Mouse (Mus musculus) embryonic facial prominence, embryonic 11.5 days (tissue): Measurements from ENCODE around the gene Crim1. TPM values are rescaled to one million over a fixed set of nuclear protein-coding genes. Genes with fewer than 3 reads are reported as not detected.

ENCODE experiments used
- ATAC-seq: fragments of 200-750 bp; cut with Nextera tagmentation; replicated peaks from 2 replicates; pipeline ENCODE4 v1.8.0; 2017; ENCODE audit warnings: low read depth; ENCODE audit not compliant: insufficient number of reproducible peaks, low FRiP score, low TSS enrichment
- DNase-seq: peaks from one replicate; pipeline ENCODE4 v3.0.0-alpha.2; 2015; ENCODE audit warnings: low spot score
- H3K27ac ChIP-seq: fragments of 300-500 bp; sonication (generic); replicated peaks from 2 replicates; pipeline ENCODE4 v1.5.1; 2014; ENCODE audit warnings: mild to moderate bottlenecking, low read depth, low read length, control low read depth
- H3K27me3 ChIP-seq: fragments of 300-500 bp; sonication (generic); 2 replicates; pipeline ENCODE4 v1.6.1; 2014; ENCODE audit warnings: mild to moderate bottlenecking, low read length, moderate library complexity, mixed read lengths; ENCODE audit not compliant: control insufficient read depth, insufficient read depth
- H3K36me3 ChIP-seq: fragments of 300-500 bp; sonication (generic); replicated peaks from 2 replicates; pipeline ENCODE4 v1.6.1; 2014; ENCODE audit warnings: low read depth, mild to moderate bottlenecking, low read length, moderate library complexity, mixed read lengths; ENCODE audit not compliant: control insufficient read depth, insufficient read depth
- H3K4me1 ChIP-seq: fragments of 300-500 bp; sonication (generic); 2 replicates; pipeline ENCODE4 v1.6.1; 2014; ENCODE audit warnings: low read length, mixed read lengths; ENCODE audit not compliant: control insufficient read depth, insufficient read depth
- H3K4me2 ChIP-seq: fragments of 300-500 bp; sonication (generic); 2 replicates; pipeline ENCODE4 v1.6.1; 2014; ENCODE audit warnings: low read depth, mild to moderate bottlenecking, control low read depth, low read length, moderate library complexity
- H3K4me3 ChIP-seq: fragments of 300-500 bp; sonication (generic); 2 replicates; pipeline ENCODE4 v1.5.1; 2014; ENCODE audit warnings: low read depth, low read length, control low read depth
- H3K9ac ChIP-seq: fragments of 300-500 bp; sonication (generic); replicated peaks from 2 replicates; pipeline ENCODE4 v1.6.1; 2014; ENCODE audit warnings: mild to moderate bottlenecking, control low read depth, low read length
- H3K9me3 ChIP-seq: fragments of 300-500 bp; sonication (generic); replicated peaks from 2 replicates; pipeline ENCODE4 v1.6.1; 2016; ENCODE audit warnings: mild to moderate bottlenecking, low read length, inconsistent platforms, mixed read lengths; ENCODE audit not compliant: control insufficient read depth
- WGBS: fragments of 180-500 bp; shearing (Covaris S2); extraction: QIAGEN DNeasy Blood & Tissue Kit; methylation state at CpG from one replicate; pipeline ENCODE4 v1.1.7; 2014; 5-methylcytosine and 5-hydroxymethylcytosine counted together
- polyA plus RNA-seq: library from polyadenylated mRNA; unstranded; fragments of >200 nt; fragmentation: Nextera tagmentation; extraction: Ambion mirVana; gene quantifications from 2 replicates; pipeline ENCODE4 v1.2.1, GENCODE M21; 2014

The Crim1 gene
- polyA plus RNA-seq, 1 experiment from 2014 or later = 3.3 TPM

DNA sequence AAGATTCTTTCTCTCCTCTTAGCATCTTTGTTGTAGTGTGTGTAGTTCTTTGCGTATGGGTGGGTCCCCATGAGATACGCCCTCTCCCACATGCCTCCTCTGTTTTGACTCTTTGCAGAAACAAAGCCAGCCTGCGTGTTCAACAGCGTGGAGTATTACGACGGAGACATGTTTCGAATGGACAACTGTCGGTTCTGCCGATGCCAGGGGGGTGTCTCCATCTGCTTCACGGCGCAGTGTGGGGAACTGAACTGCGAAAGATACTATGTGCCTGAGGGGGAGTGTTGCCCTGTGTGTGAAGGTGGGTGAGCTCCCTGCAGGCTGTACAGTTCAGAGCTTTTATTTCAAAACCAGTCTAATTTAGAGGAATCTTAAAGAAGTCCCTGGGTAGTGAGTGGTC is 113.0 kb downstream of the Crim1 start:
- 92% methylated on average over 12 of the region's 12 CpGs for WGBS
- H3K36me3 ChIP-seq = no peaks in the 10 kb centered on the region
- H3K4me3 ChIP-seq = no peak overlapping the region

DNA sequence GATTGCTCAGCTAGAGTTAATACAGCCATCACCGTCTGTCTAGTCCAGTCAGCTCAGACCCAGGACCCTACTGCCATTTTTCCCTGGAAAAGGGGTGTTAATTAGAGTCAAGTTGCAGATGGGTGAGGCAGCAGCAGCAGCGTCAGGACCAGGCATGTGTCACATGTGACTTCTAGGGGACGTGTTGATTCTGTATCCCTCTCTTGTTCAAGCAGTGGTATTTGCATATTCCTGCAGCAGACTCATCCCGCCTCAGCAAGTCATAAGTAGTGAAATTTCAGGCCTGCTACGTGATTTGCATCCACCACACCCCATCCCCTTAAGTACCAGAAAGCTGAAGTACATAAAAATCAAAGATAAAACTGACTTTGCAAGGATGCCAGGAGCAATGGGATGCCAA is 113.6 kb downstream of the Crim1 start:
- H3K4me3 ChIP-seq = no peak overlapping the region
- H3K36me3 ChIP-seq = no peaks in the 10 kb centered on the region
- no peak for ATAC-seq
- H3K27me3 ChIP-seq = no peaks in the 10 kb centered on the region
- H3K4me1 ChIP-seq = no peaks in the 10 kb centered on the region
- DNase-seq = no peak
- H3K9ac ChIP-seq = no peak overlapping the region
- H3K4me2 ChIP-seq = no peak overlapping the region
- no peaks in the 10 kb centered on the region for H3K9me3 ChIP-seq
- H3K27ac ChIP-seq = no peak overlapping the region
- 71% methylated on average over 5 of the region's 5 CpGs for WGBS

More for the DNA sequence above, 113.0 kb downstream of the Crim1 start:
- Histone ChIP-seq H3K4me2 (no peak overlapping the region), H3K27me3 (no peaks in the 10 kb centered on the region), H3K4me1 (no peaks in the 10 kb centered on the region), H3K9me3 (no peaks in the 10 kb centered on the region), H3K9ac (no peak overlapping the region), H3K27ac (no peak overlapping the region)
- no peak for DNase-seq
- ATAC-seq = no peak

DNA sequence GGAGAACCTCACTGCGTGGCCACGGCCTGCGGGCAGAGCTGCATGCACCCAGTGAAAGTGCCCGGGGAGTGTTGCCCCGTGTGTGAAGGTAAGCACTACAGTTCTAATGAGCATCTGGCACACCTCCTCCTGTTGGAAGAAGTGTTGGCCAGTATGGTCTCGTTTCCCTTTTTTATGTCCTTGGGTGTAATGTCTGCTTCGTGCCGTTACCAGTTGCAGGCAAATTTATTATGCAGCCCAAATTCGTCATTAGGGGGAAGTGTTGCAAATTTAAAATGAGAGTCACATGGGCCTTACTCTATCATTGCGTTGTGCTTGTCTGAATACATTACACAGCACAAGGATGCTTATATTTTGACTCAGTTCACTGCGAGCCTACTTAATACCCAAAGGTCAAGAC is 115.6 kb downstream of the Crim1 start:
- no peaks in the 10 kb centered on the region for H3K4me1 ChIP-seq
- DNase-seq (no peak), ATAC-seq (no peak)
- H3K9ac ChIP-seq = no peak overlapping the region
- WGBS = 94% methylated on average over 11 of the region's 11 CpGs
- no peaks in the 10 kb centered on the region for H3K36me3 ChIP-seq
- H3K9me3 ChIP-seq = no peaks in the 10 kb centered on the region
- H3K4me3 ChIP-seq = no peak overlapping the region
- H3K27ac ChIP-seq = no peak overlapping the region
- H3K27me3 ChIP-seq = no peaks in the 10 kb centered on the region
- H3K4me2 ChIP-seq = no peak overlapping the region

DNA sequence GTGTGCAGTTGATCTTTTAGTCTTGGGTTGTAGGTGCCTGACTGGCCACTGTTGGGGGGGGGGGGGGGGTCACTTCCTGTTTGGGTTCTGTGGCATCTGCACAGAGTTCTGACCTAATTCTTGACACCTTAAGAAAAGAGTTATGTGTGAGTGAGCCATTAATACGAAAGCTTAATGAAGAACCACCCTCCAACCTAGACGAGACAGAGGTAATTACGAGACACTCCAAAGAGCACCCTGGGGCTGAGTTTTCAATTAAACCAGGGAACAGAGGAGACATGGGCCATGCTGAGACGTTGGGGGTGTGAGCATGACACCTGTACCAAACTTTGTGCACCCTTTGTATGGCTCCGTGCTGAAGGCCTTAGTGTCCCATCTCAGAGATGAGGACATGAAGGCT is 117.3 kb downstream of the Crim1 start:
- no peak overlapping the region for H3K9ac ChIP-seq
- no peaks in the 10 kb centered on the region for H3K27me3 ChIP-seq
- WGBS = 79% methylated on average over 5 of the region's 5 CpGs
- no peak overlapping the region for H3K4me2 ChIP-seq
- H3K27ac ChIP-seq = no peak overlapping the region
- H3K9me3 ChIP-seq = no peaks in the 10 kb centered on the region
- H3K4me3 ChIP-seq = no peak overlapping the region
- DNase-seq = no peak
- no peaks in the 10 kb centered on the region for H3K4me1 ChIP-seq
- no peaks in the 10 kb centered on the region for H3K36me3 ChIP-seq
- no peak for ATAC-seq

DNA sequence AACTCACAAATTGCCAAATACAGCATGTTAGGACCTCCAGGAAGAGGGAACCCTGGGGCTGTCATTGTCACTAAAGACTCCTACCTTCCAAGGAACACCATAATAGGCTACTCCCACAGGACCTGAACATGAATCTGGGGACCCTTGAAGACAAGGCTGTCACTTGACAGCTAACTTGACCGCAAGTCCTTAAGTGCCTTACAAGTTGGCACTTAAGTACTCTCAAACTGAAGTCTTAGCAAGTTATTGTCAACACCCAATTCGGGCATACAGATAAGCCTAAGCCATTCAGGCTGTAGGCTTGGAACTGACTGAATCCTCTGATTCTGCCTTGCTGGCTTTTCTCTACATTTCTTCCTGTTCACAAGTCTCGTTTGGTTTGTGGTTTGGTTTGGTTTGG is 118.8 kb downstream of the Crim1 start:
- Histone ChIP-seq H3K9ac (no peak overlapping the region), H3K27me3 (no peaks in the 10 kb centered on the region), H3K4me1 (no peaks in the 10 kb centered on the region), H3K4me2 (no peak overlapping the region), H3K27ac (no peak overlapping the region), H3K36me3 (no peaks in the 10 kb centered on the region), H3K9me3 (no peaks in the 10 kb centered on the region), H3K4me3 (no peak overlapping the region)
- no peak for DNase-seq
- no peak for ATAC-seq
- WGBS = 92% methylated on average over 3 of the region's 3 CpGs

DNA sequence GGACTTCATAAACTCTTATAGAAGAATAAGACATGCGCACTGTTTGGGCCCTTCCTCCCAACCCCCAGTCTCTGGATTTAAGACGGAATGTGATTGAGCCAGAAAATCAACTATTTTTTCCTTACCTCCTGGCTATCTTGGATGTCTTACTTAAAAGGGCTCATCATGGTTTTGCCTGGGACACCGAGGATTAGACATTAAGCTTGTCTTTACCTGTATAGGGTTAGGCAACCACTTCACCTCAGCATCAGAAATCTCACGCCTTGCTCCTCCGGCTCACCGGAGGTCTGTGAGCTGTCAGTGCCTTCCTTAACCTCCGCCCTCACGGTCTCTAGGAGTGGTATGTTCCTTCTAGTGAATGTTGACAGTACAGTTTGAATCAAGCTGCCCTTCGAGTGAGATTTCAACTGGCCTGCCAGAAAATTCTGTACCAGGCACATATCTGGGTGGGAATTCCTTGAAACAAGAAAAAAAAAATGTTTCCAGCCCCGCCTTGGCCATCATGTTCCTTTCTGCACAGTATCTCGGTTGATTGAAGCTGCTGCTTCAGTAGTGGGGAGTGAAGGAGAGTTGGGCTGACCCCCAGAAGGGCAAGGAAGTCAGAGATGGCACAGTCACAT is 121.3 kb downstream of the Crim1 start:
- WGBS = 76% methylated on average over 11 of the region's 11 CpGs
- no peaks in the 10 kb centered on the region for H3K9me3 ChIP-seq

DNA sequence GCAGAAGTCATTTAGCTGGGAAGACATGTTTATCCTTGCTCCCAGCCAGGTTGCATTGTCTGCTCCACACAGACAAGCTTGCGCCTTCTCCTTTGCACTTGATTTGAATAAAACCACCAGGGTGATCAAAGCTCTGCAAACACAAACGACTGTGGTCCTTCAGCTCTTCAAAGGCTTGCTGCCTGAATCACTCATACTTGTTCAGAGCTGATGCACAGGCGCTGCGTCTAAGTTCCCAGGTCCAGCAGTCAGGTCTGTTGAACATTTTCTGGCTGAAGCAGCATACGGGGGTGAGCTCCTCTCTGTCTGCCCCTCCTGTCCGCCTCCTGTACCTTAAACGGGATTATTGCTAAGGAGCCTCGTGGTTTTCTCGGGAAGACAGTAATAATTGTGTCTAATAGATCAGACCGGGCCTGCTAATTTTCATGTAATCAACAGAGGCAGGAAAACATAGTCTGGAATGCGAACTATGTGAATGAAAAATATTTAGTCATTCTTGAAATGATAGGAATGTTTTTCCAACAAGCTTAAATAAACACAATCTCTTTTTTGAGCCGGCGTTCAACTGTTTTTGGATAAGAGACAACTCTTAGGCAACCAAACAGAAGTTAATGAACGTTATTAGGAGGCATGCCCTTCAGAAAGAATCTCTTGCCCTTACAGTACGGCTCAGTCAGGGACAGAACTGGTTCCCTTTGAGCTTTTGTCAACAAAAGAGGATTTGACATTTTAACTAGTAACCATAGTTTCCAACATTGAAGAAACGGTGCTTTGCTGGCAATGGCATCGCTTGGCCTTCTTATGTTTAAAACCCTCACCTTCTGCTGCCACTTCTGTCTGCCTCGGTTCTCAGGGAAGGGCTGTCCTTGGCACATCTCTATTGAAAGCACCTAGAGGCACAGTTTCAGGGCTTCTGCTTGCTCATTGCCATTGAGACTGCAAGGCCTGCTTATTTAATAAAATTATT is 122.6 kb downstream of the Crim1 start:
- Histone ChIP-seq H3K9me3 (no peaks in the 10 kb centered on the region), H3K4me1 (no peaks in the 10 kb centered on the region), H3K9ac (no peak overlapping the region), H3K36me3 (no peaks in the 10 kb centered on the region), H3K27ac (no peak overlapping the region; the same call in 1 of the 2 replicates), H3K4me3 (no peak overlapping the region), H3K27me3 (no peaks in the 10 kb centered on the region), H3K4me2 (no peak overlapping the region)
- ATAC-seq = no peak
- 45% methylated on average over 18 of the region's 18 CpGs for WGBS
- peak; percentile 25 for DNase-seq

More for the DNA sequence above, 121.3 kb downstream of the Crim1 start:
- Histone ChIP-seq H3K27ac (no peak overlapping the region), H3K36me3 (no peaks in the 10 kb centered on the region), H3K4me3 (no peak overlapping the region), H3K4me1 (no peaks in the 10 kb centered on the region), H3K27me3 (no peaks in the 10 kb centered on the region), H3K9ac (no peak overlapping the region), H3K4me2 (no peak overlapping the region)
- ATAC-seq (no peak), DNase-seq (no peak)

DNA sequence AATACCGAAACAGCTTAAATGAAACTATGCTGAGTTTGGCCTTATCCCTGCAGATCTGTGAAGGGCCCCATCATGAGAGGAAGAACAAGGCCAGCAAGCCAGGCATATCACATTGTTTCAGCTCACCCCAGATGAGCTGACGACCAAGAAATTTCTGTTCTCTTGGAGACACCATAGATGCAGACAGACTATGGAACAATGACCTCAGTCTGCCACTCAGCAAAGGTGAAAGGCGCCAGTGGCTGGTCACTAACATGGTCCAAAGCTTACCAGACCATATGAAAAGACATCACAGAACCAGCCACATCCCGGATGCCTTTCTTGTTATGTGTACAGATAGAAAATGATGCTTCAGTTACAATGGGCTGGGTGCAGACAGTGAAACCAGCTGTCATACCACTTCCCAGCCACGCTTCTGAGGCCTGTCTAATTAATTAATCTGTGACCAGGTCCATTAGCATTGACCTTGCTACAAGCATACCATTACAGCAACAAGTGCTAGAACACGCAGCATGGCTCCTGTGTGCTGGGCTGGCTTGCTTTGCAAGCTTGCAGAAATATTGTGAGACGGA is 125.8 kb downstream of the Crim1 start:
- Histone ChIP-seq H3K36me3 (no peaks in the 10 kb centered on the region), H3K4me1 (no peaks in the 10 kb centered on the region), H3K27ac (no peak overlapping the region), H3K9me3 (no peaks in the 10 kb centered on the region), H3K4me3 (no peak overlapping the region), H3K9ac (no peak overlapping the region), H3K4me2 (no peak overlapping the region), H3K27me3 (no peaks in the 10 kb centered on the region)
- peak; percentile 37; the same call in 1 of the 2 replicates for ATAC-seq
- no peak for DNase-seq
- 84% methylated on average over 7 of the region's 7 CpGs for whole genome bisulfite sequencing
